In the genomic region with DNA sequence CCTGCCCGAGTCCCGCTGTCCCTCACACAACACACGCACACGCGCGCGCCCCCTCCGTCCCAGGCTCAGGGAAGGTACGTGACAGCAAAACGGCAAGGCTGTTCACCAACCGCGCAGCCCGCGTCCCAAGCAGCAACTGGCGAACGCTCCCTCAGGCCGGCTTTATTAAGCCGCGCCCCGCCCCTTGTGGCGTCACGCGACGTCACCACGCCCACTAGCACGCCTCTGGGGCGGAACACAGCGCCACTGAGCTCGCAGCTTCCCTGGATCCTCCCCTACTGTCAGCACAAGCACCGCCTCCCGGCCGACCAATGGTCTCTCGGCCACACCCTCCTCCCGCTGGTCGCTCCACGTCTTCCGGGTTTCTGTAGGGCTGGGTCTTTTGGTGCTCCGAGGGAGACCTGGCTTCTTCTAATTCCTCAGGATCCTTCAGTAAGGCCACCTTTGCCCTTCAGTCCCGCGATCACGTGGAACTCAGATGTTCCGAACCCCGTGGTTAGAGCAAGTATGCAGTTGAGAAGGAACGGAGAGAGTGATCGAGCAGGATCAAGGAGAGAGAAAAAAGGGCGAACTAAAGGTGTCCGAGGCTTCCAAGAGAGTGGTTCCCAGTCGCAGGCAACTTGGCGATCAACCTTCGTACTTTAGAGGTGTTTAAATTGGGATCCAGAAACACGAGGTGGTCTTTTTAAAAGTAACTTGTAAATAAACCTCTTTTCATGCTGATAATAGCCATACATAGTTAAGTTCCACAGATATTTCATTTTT, we compare ENCODE assay signal across 8 mouse cellular contexts. TPM values are rescaled to one million over a fixed set of nuclear protein-coding genes. Genes with fewer than 3 reads are reported as not detected.
DNase-seq lines count a peak whose midpoint lies in the region; ATAC-seq and TF ChIP-seq lines count a peak whose summit lies in the region.

Gene Nabp1 (minus strand): TSS at position 164 of the 765 bp plus-strand sequence.

- no peaks in the 10 kb centered on the region for H3K27me3 ChIP-seq in embryonic facial prominence, embryonic 13.5 days
- H3K27me3 ChIP-seq in kidney, adult 2 months (replicated peaks; ENCODE audit: control insufficient read depth, insufficient read depth, low read length), result no peaks in the 10 kb centered on the region
- H3K27me3 ChIP-seq in limb, embryonic 12.5 days, result peaks cover 5% of the 10 kb centered on the region; the same call in 1 of the 2 replicates
- H3K27me3 ChIP-seq in midbrain, embryonic 15.5 days (replicated peaks), result no peaks in the 10 kb centered on the region
- H3K27me3 ChIP-seq in spleen, adult 2 months (ENCODE audit: control insufficient read depth, insufficient read depth, low read length), result no peaks in the 10 kb centered on the region

- peak; percentile 100 for TF ChIP-seq POLR2A in kidney, adult 2 months (IDR thresholded peaks at IDR 0.05; ENCODE audit: low read depth, low read length)
- TF ChIP-seq POLR2A in spleen, adult 2 months (IDR thresholded peaks at IDR 0.05; ENCODE audit: low read depth, low read length), result peak; percentile 100

- peak within 1 kb of the TSS; percentile 79 for H3K9ac ChIP-seq in embryonic facial prominence, embryonic 13.5 days
- H3K9ac ChIP-seq in limb, embryonic 12.5 days (replicated peaks), result peak within 1 kb of the TSS; percentile 74
- peak within 1 kb of the TSS; percentile 66 for H3K9ac ChIP-seq in midbrain, embryonic 15.5 days

- no peaks in the 10 kb centered on the region for H3K36me3 ChIP-seq in embryonic facial prominence, embryonic 13.5 days
- H3K36me3 ChIP-seq in kidney, adult 2 months (ENCODE audit: control insufficient read depth, insufficient read depth, low read length), result peaks cover 1% of the 10 kb centered on the region; the same call in 1 of the 2 replicates
- no peaks in the 10 kb centered on the region for H3K36me3 ChIP-seq in limb, embryonic 12.5 days
- no peaks in the 10 kb centered on the region for H3K36me3 ChIP-seq in midbrain, embryonic 15.5 days (replicated peaks)
- peaks cover 5% of the 10 kb centered on the region for H3K36me3 ChIP-seq in spleen, adult 2 months (ENCODE audit: control insufficient read depth, insufficient read depth, low read length)

- peak within 1 kb of the TSS; percentile 97 for H3K4me2 ChIP-seq in embryonic facial prominence, embryonic 13.5 days
- peak within 1 kb of the TSS; percentile 96 for H3K4me2 ChIP-seq in limb, embryonic 12.5 days
- peak within 1 kb of the TSS; percentile 97 for H3K4me2 ChIP-seq in midbrain, embryonic 15.5 days

- H3K4me3 ChIP-seq in embryonic facial prominence, embryonic 13.5 days, result peak within 1 kb of the TSS; percentile 64
- H3K4me3 ChIP-seq in kidney, adult 2 months (ENCODE audit: insufficient read depth, low read depth, low read length), result peak within 1 kb of the TSS; percentile 74
- peak within 1 kb of the TSS; percentile 64 for H3K4me3 ChIP-seq in limb, embryonic 12.5 days (replicated peaks)
- H3K4me3 ChIP-seq in midbrain, embryonic 15.5 days, result peak within 1 kb of the TSS; percentile 69
- peak within 1 kb of the TSS; percentile 95 for H3K4me3 ChIP-seq in spleen, adult 2 months (ENCODE audit: extremely low read depth, insufficient read depth, insufficient read length)

- DNase-seq in 3134 (ENCODE audit: extremely low read depth, insufficient read length, low spot score), result peak; percentile 100
- DNase-seq in adrenal gland, postnatal 36 days, result peak; percentile 99
- peak; percentile 99 for DNase-seq in heart, adult 18-20 months
- peak; percentile 99 for DNase-seq in kidney, adult 2 months
- peak; percentile 96 to 98 for DNase-seq in spleen, adult 2 months (ENCODE audit: low read depth in 1 of 2, low spot score in 2 of 2)

- peak; percentile 100 for ATAC-seq in embryonic facial prominence, embryonic 13.5 days (ENCODE audit: insufficient number of reproducible peaks, insufficient read depth, low FRiP score, low TSS enrichment, low read depth)
- ATAC-seq in limb, embryonic 12.5 days (ENCODE audit: insufficient number of reproducible peaks, insufficient read depth, low FRiP score, low TSS enrichment, low read depth), result peak; percentile 100
- peak; percentile 100 for ATAC-seq in midbrain, embryonic 15.5 days (replicated peaks)

- under 1% methylated on average over 51 of the region's 51 CpGs for WGBS in embryonic facial prominence, embryonic 13.5 days
- under 1% methylated on average over 51 of the region's 51 CpGs for WGBS in kidney, adult 2 months
- WGBS in limb, embryonic 12.5 days, result under 1% methylated on average over 51 of the region's 51 CpGs
- under 1% methylated on average over 46 of the region's 51 CpGs for WGBS in midbrain, embryonic 15.5 days
- WGBS in spleen, adult 2 months, result under 1% methylated on average over 51 of the region's 51 CpGs

- H3K27ac ChIP-seq in embryonic facial prominence, embryonic 13.5 days, result peak within 1 kb of the TSS; percentile 68
- H3K27ac ChIP-seq in kidney, adult 2 months (ENCODE audit: insufficient read depth, low read depth, low read length), result peak within 1 kb of the TSS; percentile 95
- peak within 1 kb of the TSS; percentile 74 for H3K27ac ChIP-seq in limb, embryonic 12.5 days
- H3K27ac ChIP-seq in midbrain, embryonic 15.5 days, result peak within 1 kb of the TSS; percentile 83
- H3K27ac ChIP-seq in spleen, adult 2 months (ENCODE audit: insufficient read depth, low read length), result peak within 1 kb of the TSS; percentile 88

- no peaks in the 10 kb centered on the region for H3K9me3 ChIP-seq in embryonic facial prominence, embryonic 13.5 days
- H3K9me3 ChIP-seq in limb, embryonic 12.5 days, result no peaks in the 10 kb centered on the region
- H3K9me3 ChIP-seq in midbrain, embryonic 15.5 days, result no peaks in the 10 kb centered on the region

- H3K4me1 ChIP-seq in embryonic facial prominence, embryonic 13.5 days, result peaks cover 3% of the 10 kb centered on the region; the same call in 1 of the 2 replicates
- H3K4me1 ChIP-seq in kidney, adult 2 months (ENCODE audit: control insufficient read depth, insufficient read depth, low read length), result peaks cover 2% of the 10 kb centered on the region; the same call in 1 of the 2 replicates
- H3K4me1 ChIP-seq in limb, embryonic 12.5 days (replicated peaks), result no peaks in the 10 kb centered on the region; the same call in 1 of the 2 replicates
- H3K4me1 ChIP-seq in midbrain, embryonic 15.5 days, result no peaks in the 10 kb centered on the region
- peaks cover 3% of the 10 kb centered on the region; the same call in 1 of the 2 replicates for H3K4me1 ChIP-seq in spleen, adult 2 months (ENCODE audit: control insufficient read depth, insufficient read depth, insufficient read length)

- TF ChIP-seq CTCF in kidney, adult 2 months (conservative IDR thresholded peaks at IDR 0.05; ENCODE audit: insufficient read depth, insufficient read length, low read depth, low read length), result no peak
- no peak for TF ChIP-seq CTCF in spleen, adult 2 months (IDR thresholded peaks at IDR 0.05; ENCODE audit: extremely low read depth, insufficient read depth, insufficient read length, insufficient replicate concordance)

RNA-seq across cellular contexts. Expression of gene Nabp1, which starts in this region (rescaled TPM):
- 10 to 100 TPM; 32.4 to 33.9 TPM for total RNA-seq in adrenal gland, postnatal 36 days (2021)
- 4.5 and 5.8 TPM in 2 replicates for polyA plus RNA-seq in embryonic facial prominence, embryonic 13.5 days (2015; fragmentation: Nextera tagmentation; extraction: Ambion mirVana)
- total RNA-seq in heart, adult 18-20 months (2021), result 10 to 100 TPM; 44.2 to 48.5 TPM
- 28.6 and 33.1 TPM in 2 replicates for polyA plus RNA-seq in kidney, adult 2 months (2012; rRNA removed)
- polyA plus RNA-seq in limb, embryonic 12.5 days (2016; fragmentation: Nextera tagmentation; extraction: Ambion mirVana), result 5.1 and 6.0 TPM in 2 replicates
- 8.9 and 9.2 TPM in 2 replicates for polyA plus RNA-seq in midbrain, embryonic 15.5 days (2015; fragmentation: Nextera tagmentation; extraction: Ambion mirVana)
- 11.7 and 12.9 TPM in 2 replicates for polyA plus RNA-seq in spleen, adult 2 months (2012; rRNA removed)

Comparison
In these comparisons a context has a peak if more than half of its experiments do, and no peak if none do; other contexts are left out.
1. Peak in every context shown above with its lines: DNase-seq, ATAC-seq, H3K4me3 ChIP-seq and H3K27ac ChIP-seq.